Mouse (Mus musculus) ES-Bruce4 (cell line): ENCODE results near the gene Rps2.

ENCODE experiments used
- CTCF ChIP-seq: IDR thresholded peaks from one replicate; pipeline ENCODE4 v1.8.1; 2011; ENCODE audit warnings: low read depth, low read length
- EP300 ChIP-seq: IDR thresholded peaks from 2 replicates; pipeline ENCODE4 v1.6.1; 2011; ENCODE audit warnings: low read depth, low read length; ENCODE audit not compliant: insufficient read depth
- POLR2A ChIP-seq: IDR thresholded peaks from one replicate; pipeline ENCODE4 v1.8.1; 2011; ENCODE audit warnings: low read length; ENCODE audit not compliant: insufficient read depth

DNA sequence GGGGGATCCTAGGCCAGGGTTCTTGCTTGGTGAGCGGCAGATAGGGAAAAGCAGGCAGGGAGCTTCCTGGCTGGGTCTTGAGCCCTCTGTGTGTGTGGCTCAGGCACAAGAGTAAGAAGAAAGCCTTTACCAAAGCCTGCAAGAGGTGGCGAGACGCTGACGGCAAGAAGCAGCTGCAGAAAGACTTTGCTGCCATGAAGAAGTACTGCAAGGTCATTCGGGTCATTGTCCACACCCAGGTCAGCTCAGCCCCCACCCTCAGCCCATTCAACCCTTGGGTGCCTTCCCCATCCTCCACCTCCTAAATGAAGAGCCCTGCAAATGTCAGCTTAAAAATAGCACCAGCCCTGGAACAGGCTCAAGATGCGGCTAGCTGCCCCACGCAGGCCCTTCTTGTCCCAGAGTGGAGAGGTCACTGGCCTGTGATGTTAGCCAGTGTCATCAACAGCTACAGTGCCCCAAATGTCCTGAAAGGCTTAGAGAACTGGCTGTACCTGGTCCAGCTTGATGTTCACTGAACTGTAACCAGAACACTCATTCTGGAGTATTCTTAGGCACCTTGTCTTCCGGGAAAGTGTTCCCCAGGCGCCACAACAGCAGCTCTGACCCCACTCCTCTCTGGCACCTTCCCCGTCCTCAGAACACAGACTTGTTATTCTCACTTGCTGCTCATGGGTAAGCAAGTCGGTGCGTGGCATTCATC, 14.5 kb downstream of the Rps2 start:
- TF ChIP-seq POLR2A (no peak), CTCF (no peak), EP300 (no peak)
